Mouse (Mus musculus) urinary bladder, postnatal 4 days (tissue): ENCODE measurements around the gene Cacng7.
"Not testable (repeated sequence)": the region's sequence is repeated elsewhere in the genome, so short reads cannot be mapped to it uniquely, and the experiment has no call there.

Experiments used
- DNase-seq, 2 experiments: peaks; one replicate each; pipeline ENCODE4 v3.0.0; 2021 to 2022; ENCODE audit warnings: low spot score in 2 of 2

The Cacng7 gene

DNA sequence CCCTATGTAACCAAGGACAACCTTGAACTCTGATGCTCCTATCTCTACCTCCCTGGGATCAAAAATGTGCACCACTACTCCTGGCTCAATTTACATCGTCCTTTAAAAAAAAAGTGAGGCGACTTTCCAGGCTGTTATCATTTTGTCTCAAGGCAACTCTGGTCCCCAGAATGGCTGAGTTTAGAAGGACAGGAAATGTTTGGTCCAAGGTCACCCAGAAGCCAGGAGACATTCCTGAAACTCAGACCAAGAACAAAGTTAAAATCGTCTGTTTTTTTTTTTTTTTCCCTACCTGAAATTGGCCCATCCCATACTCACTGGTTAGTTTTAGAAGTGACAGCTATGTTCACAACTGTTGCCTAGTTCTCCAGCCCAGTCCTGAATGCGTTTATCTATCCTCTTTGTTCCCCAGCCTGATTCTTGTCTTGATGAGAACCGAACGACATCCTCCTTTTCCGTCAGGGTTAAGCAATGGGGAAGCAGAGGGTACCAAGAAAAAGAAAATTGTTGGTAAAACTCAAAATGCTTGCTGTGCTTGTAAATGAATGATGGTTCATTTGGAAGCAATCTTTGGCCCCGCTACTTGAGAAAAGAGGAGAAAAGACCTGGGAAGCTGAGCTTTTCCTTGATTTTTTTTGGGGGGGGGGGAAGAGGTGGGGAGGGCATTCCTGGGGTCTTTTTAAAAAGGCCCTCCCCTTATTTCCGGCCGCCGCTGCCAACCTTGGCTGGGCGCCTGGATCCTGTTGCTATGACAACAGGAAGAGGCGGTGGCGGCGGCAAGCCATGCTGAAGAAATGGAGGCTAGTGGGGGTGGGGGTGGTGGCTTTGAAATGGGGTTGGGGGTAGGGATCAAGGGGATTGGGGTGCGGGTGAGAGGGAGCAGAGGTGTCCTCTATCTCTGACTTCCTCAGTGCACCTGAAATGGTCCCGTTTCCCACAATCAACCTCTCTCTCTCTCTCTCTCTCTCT lies 57.0 kb downstream of the Cacng7 start:
- peak; percentile 48 to 69 for DNase-seq

DNA sequence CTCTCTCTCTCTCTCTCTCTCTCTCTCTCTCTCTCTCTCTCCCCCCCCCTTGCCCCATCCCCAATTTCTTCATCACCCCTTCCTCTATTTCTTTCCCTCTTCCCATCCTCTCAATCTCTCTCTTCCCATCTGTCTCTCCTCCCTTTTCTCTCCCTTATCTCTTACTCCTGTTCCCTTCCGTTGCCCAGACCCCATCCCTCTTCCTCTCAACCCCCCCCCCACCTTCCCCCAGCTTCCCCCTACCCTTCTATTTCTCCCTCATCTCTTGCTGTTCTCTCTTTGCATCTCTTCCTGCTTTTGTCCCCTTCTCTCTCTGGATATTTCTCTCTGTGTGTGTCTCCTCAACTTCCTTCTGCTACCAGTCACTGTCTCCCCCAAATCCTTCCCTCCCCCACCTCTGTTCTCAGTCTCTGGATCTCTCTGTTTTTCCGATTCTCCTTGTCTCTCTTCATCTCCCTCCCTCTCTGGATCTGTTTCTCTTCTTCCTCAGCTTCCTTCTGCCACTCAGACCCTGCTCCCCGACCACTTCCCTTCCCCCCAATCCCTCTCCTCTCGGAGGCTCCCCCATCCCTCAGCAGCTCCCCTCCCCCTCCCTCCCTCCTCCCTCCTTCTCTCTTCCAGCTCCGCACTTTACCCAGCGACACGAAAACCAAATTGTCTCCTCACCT lies 57.8 kb downstream of the Cacng7 start, which contains the start of gene Cacng8:
TSS of gene Cacng8 (plus strand) at position 271 of the 668 bp plus-strand sequence.
- DNase-seq: no peak

DNA sequence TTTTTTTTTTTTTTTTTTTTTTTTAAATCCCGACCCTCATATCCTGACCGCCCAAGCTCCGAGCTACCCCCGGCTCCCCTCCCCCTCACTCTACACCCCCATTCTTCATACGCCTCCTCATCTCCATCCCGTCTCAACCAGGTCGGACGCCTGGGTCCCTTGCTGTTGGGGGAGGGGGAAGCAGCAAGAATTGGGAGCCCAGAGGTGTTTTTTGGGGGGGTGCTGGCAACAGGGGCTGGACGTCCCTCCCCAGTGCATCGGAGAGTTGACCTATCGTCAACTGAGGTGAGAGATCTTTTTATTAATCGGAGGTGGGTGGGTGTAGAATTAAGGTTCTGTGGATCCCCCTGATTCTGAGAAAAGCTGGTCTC lies 58.3 kb downstream of the Cacng7 start:
- DNase-seq: no peak

DNA sequence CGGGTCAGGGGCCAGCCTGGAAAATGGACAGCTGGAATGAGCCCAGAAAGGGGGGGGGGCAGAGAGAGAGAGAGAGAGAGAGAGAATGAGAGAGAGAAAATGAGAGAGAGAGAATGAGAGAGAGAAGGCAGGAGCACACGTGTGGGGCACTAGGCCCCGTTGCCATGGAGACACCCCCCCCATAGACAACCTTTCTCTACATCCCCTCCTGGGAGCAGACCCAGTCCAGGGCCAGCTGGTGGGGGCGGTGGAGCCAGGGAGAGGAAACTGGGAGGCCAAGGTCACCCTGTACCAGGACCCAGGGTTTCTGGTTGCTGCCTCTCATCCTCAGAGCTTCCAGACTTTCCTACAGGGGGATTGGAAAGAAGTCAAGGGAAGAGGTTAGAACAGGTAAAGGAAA lies 59.1 kb downstream of the Cacng7 start:
- no peak for DNase-seq

DNA sequence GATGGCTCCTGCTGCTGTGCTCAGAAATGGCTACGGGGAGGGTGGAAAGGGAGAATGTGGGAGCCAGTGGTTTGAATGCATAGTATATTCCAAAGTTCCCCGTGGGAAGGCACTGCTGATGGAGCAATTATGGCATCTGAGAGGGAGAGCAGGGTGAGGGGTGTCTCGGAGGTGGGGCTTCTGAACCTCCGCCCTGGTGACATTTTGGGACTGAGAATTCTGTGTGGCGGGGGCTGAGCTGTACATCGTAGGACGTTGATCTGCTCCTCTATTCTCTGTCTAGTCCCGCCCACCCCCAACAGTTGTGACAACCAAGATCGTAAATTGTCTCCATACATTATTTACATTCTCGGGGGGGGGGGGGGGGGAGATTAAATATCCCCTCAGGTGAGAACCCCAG lies 64.6 kb downstream of the Cacng7 start:
- no peak for DNase-seq

DNA sequence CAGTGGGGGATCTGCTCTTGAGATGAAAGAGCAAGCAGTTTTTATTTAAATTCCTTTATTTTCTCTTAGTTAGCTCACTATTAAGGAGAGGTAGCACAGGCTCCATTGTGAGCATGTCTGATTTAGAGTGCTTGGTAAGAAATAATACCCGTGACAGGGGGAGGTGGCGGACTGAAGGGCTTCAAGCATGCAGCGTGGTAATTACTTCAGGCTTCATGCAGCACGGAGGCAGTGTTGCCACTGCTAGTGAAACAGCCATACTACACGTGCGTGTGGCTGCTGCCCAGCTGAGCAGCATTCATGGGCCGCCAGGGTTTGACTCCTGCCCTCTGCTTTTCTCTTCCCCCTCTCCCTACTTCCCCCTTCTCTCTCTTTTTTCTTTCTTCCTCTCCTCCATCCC lies 65.0 kb downstream of the Cacng7 start:
- no peak for DNase-seq

DNA sequence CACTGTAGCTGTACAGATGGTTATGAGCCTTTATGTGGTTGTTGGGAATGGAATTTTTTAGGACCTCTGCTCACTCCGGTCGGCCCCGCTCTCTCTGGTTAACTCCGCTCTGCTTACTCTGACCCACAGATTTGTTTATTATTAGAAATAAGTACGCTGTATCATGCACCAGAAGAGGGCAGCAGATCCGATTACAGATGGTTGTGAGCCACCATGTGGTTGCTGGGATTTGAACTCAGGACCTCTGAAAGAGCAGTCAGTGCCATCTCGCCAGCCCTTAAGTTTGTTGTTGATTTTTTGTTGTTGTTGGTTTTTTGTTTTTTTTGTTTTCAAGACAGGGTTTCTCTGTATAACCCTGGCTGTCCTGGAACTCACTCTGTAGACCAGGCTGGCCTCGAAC lies 65.6 kb downstream of the Cacng7 start:
- DNase-seq: not testable (repeated sequence)

DNA sequence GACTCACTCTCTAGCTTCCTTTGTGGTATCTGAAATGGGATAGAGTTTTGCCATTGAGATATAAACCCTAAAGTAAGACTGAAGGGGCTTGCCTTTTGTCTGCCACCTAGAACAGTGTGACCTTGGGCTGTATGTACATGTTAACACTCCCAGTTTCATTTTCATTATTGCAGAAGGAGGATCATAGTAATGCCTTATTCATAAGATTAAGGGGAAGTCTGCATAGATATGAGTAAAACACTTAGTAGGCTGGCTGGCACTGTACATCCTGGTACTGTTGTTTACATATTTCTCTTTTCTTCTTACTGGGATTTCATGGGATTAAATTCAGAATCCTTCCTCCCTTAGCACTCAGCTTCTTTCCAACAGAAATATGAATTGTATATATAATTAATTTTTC lies 67.2 kb downstream of the Cacng7 start:
- DNase-seq: no peak

DNA sequence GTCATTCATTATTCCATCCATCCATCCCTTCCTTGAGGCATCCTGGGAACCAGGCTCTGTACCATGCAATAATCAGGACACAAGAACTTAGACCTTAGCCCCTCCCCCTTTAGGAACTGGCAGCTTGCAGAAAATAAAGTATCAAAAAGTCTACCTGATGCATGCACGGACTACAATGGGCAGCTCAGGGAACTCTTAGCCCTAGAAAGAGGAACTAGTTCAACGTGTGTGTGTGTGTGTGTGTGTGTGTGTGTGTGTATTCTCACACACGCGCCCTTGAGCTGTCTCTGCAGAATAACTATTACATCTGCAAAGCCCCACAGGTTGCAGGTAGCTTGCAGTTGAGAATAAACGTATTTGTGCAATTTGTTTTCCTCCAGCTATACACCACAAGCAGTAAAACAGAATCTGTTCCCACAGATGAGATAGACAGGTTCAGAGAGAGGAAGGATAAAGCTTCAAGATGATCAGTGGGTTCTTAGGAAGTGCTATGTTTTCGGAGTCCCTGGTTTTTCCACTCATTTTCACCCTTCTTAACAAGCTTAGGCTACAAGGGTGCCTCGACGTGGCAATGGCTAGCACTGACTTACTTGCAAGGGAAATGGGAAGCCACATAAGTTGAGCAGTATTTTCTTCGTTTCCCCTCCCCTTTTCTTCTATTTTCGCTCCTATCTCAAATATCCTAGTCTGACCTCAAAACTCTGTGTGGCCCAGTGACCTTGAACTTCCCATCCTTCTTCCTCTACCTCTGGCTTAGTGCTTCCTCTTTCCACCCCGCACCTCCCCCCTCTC lies 77.2 kb downstream of the Cacng7 start:
- DNase-seq: no peak

DNA sequence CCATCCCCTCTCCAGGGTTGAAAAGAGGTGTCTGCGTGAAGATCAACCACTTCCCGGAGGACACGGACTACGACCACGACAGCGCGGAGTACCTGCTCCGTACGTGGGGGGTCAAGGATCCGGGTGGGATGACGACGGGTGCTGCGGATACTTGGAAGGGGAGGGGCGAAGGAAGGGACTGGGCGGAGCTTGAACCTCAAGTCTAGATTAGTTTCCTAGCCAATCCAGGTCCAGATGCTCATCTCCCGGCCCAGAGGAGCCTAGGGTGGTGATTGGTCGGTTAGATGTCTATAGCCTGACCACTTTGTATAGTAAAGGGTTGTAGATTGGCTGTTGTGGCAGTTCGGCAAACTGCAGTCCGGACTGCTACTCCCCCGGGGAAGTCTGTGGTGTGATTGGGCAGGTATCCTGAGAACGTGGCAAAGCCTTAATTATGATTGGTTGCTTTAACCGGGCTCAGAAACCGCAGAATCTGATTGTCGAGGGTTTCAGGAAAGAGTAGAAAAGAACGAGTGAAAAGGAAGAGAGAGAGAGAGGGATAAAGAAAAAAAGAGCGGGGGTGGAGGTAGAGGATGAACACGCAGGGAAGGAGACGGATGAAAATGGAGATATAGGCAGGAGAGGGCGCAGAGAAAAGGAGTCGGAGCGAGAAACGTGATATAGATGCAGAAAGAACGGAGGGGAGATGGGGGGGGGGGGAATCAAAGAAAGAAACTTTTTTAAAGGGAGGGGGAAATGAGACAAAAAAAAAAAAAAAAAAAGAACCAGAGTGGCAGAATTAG lies 78.6 kb downstream of the Cacng7 start:
- DNase-seq: peak in 1 of 2 experiments; percentile 19

DNA sequence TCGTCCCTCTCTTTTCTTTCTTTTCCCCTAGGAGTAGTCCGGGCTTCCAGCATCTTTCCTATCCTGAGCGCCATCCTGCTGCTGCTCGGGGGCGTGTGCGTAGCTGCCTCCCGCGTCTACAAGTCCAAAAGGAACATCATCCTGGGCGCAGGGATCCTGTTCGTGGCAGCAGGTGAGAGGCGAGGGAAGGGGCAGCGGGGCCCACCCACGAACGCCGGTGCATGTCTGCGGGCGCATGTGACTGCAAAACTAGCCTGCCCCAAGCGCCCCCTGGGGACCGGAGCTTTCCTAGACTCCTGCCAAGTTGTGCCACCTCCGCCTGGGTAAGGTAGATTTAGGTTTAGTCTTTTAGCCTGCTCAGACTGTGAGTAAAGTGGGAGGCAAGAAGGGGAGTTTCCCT lies 79.3 kb downstream of the Cacng7 start:
- no peak for DNase-seq

DNA sequence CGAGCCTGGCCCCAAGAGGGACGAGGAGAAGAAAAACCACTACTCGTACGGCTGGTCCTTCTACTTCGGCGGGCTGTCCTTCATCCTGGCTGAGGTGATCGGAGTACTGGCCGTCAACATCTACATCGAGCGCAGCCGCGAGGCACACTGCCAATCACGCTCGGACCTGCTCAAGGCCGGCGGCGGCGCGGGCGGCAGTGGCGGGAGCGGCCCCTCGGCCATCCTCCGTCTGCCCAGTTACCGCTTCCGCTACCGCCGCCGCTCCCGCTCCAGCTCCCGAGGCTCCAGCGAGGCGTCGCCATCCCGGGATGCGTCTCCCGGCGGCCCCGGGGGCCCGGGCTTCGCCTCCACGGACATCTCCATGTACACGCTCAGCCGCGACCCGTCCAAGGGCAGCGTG lies 82.1 kb downstream of the Cacng7 start:
- peak in 1 of 2 experiments; percentile 27 for DNase-seq

DNA sequence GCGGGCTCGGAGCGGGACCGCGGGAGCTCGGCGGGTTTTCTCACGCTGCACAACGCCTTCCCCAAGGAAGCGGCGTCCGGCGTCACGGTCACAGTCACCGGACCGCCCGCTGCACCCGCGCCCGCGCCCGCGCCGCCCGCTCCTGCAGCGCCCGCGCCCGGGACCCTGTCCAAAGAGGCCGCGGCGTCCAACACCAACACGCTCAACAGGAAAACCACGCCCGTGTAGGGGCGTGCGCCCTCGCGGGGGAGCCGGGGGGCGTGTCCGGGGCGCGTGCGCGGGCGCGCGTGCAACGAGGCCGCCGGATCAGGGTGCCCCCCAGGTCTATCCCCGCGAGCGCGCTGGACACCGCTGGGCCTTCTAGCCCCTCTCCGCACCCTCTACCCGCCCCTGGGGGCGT lies 82.6 kb downstream of the Cacng7 start:
- DNase-seq: peak in 1 of 2 experiments; percentile 40
